Comparison of ENCODE assay signal across 8 mouse cellular contexts in genomic region chr6:39377311-39377827, GRCm38 (mm10). TPM values are rescaled to one million over a fixed set of nuclear protein-coding genes. Genes with fewer than 3 reads are reported as not detected.
DNase-seq lines count a peak whose midpoint lies in the region; ATAC-seq and TF ChIP-seq lines count a peak whose summit lies in the region.

Gene Slc37a3 (minus strand): TSS chr6:39377675.

- no peak within 1 kb of the TSS; the same call in 1 of the 2 replicates for H3K27ac ChIP-seq in forebrain, embryonic 12.5 days
- peak within 1 kb of the TSS; percentile 69 for H3K27ac ChIP-seq in heart, postnatal 0 days (ENCODE audit: low read depth)
- no peak within 1 kb of the TSS for H3K27ac ChIP-seq in liver, embryonic 14.5 days
- H3K27ac ChIP-seq in neural tube, embryonic 11.5 days (ENCODE audit: low read depth, low read length) = no peak within 1 kb of the TSS
- peak within 1 kb of the TSS; percentile 45; the same call in 1 of the 2 replicates for H3K27ac ChIP-seq in stomach, embryonic 16.5 days (ENCODE audit: low read length)

- peak within 1 kb of the TSS; percentile 84 for H3K9ac ChIP-seq in forebrain, embryonic 12.5 days
- H3K9ac ChIP-seq in heart, postnatal 0 days (replicated peaks; ENCODE audit: low read depth, low read length) = peak within 1 kb of the TSS; percentile 94
- H3K9ac ChIP-seq in liver, embryonic 14.5 days (replicated peaks) = peak within 1 kb of the TSS; percentile 87
- H3K9ac ChIP-seq in neural tube, embryonic 11.5 days (ENCODE audit: low read length) = peak within 1 kb of the TSS; percentile 71
- peak within 1 kb of the TSS; percentile 89 for H3K9ac ChIP-seq in stomach, embryonic 16.5 days (ENCODE audit: low read length)

- WGBS in forebrain, embryonic 12.5 days = under 1% methylated on average over 43 of the region's 43 CpGs
- WGBS in heart, postnatal 0 days = under 1% methylated on average over 42 of the region's 43 CpGs
- WGBS in liver, embryonic 14.5 days (ENCODE audit: insufficient replicate concordance) = under 1% methylated on average over 43 of the region's 43 CpGs
- WGBS in neural tube, embryonic 11.5 days = 0% methylated on average over 35 of the region's 43 CpGs
- under 1% methylated on average over 43 of the region's 43 CpGs for WGBS in stomach, embryonic 16.5 days

- peaks cover 3% of the 10 kb centered on the region; the same call in 1 of the 2 replicates for H3K27me3 ChIP-seq in E14TG2a.4 (ENCODE audit: insufficient read depth, low read length)
- H3K27me3 ChIP-seq in forebrain, embryonic 12.5 days = peaks cover 22% of the 10 kb centered on the region
- no peaks in the 10 kb centered on the region for H3K27me3 ChIP-seq in heart, postnatal 0 days (ENCODE audit: control insufficient read depth, insufficient read depth, low read length)
- H3K27me3 ChIP-seq in liver, embryonic 14.5 days (ENCODE audit: control insufficient read depth, insufficient read depth, low read length) = peaks cover 23% of the 10 kb centered on the region
- H3K27me3 ChIP-seq in neural tube, embryonic 11.5 days (ENCODE audit: control insufficient read depth, insufficient read depth, low read length) = no peaks in the 10 kb centered on the region
- no peaks in the 10 kb centered on the region for H3K27me3 ChIP-seq in stomach, embryonic 16.5 days (ENCODE audit: control insufficient read depth, insufficient read depth, low read length)

- peak; percentile 72 for DNase-seq in c-Kit-positive CD71-positive TER-119-negative erythroid progenitor cells, embryonic 14.5 days (ENCODE audit: low read depth)
- DNase-seq in heart, postnatal 0 days (ENCODE audit: low spot score) = peak; percentile 81
- peak; percentile 94 to 96 for DNase-seq in kidney, postnatal 36 days
- DNase-seq in liver, embryonic 14.5 days (ENCODE audit: low read depth in 3 of 3, low spot score in 3 of 3) = peak; percentile 59 to 67 (median 65)
- peak; percentile 89 for DNase-seq in neural tube, embryonic 11.5 days (ENCODE audit: low spot score)

- peaks cover 78% of the 10 kb centered on the region for H3K4me1 ChIP-seq in E14TG2a.4 (replicated peaks; ENCODE audit: low read depth, low read length)
- peaks cover 21% of the 10 kb centered on the region for H3K4me1 ChIP-seq in forebrain, embryonic 12.5 days
- H3K4me1 ChIP-seq in heart, postnatal 0 days (ENCODE audit: control insufficient read depth, insufficient read depth) = peaks cover 15% of the 10 kb centered on the region
- H3K4me1 ChIP-seq in liver, embryonic 14.5 days (replicated peaks; ENCODE audit: control insufficient read depth in 2 of 2, insufficient read depth in 2 of 2, low read length in 1 of 2) = peaks cover 0 to 7% of the 10 kb centered on the region in 2 experiments; a peak in 3 of 4 replicates
- peaks cover 10% of the 10 kb centered on the region; the same call in 1 of the 2 replicates for H3K4me1 ChIP-seq in neural tube, embryonic 11.5 days (ENCODE audit: control insufficient read depth, insufficient read depth, low read length)
- H3K4me1 ChIP-seq in stomach, embryonic 16.5 days (ENCODE audit: control insufficient read depth, insufficient read depth, low read length) = peaks cover 14% of the 10 kb centered on the region; the same call in 1 of the 2 replicates

- peak within 1 kb of the TSS; percentile 60 for H3K4me2 ChIP-seq in forebrain, embryonic 12.5 days
- peak within 1 kb of the TSS; percentile 98 for H3K4me2 ChIP-seq in heart, postnatal 0 days (ENCODE audit: low read depth, low read length)
- H3K4me2 ChIP-seq in liver, embryonic 14.5 days (ENCODE audit: low read depth) = peak within 1 kb of the TSS; percentile 94
- peak within 1 kb of the TSS; percentile 63 for H3K4me2 ChIP-seq in neural tube, embryonic 11.5 days (ENCODE audit: low read depth)
- H3K4me2 ChIP-seq in stomach, embryonic 16.5 days (ENCODE audit: low read depth, low read length) = peak within 1 kb of the TSS; percentile 82

- H3K4me3 ChIP-seq in E14TG2a.4 (replicated peaks; ENCODE audit: low read length) = peak within 1 kb of the TSS; percentile 97
- H3K4me3 ChIP-seq in forebrain, embryonic 12.5 days (replicated peaks) = peak within 1 kb of the TSS; percentile 84
- H3K4me3 ChIP-seq in heart, postnatal 0 days (ENCODE audit: low read depth, low read length) = peak within 1 kb of the TSS; percentile 99
- peak within 1 kb of the TSS; percentile 88 to 95 for H3K4me3 ChIP-seq in liver, embryonic 14.5 days (ENCODE audit: insufficient read depth in 1 of 2, low read depth in 2 of 2, low read length in 2 of 2)
- peak within 1 kb of the TSS; percentile 59 for H3K4me3 ChIP-seq in neural tube, embryonic 11.5 days (ENCODE audit: low read depth, low read length)
- H3K4me3 ChIP-seq in stomach, embryonic 16.5 days (replicated peaks; ENCODE audit: low read length) = peak within 1 kb of the TSS; percentile 81

- no peak for TF ChIP-seq CTCF in E14TG2a.4 (conservative IDR thresholded peaks at IDR 0.05; ENCODE audit: low read length)
- no peak for TF ChIP-seq CTCF in heart, postnatal 0 days (IDR thresholded peaks at IDR 0.05; ENCODE audit: low read depth)
- no peak for TF ChIP-seq CTCF in liver, embryonic 14.5 days (IDR thresholded peaks at IDR 0.05; ENCODE audit: low read depth)

- peaks cover 33% of the 10 kb centered on the region for H3K36me3 ChIP-seq in E14TG2a.4 (ENCODE audit: insufficient read depth, low read length)
- H3K36me3 ChIP-seq in forebrain, embryonic 12.5 days (replicated peaks) = peaks cover 15% of the 10 kb centered on the region
- peaks cover 6% of the 10 kb centered on the region; the same call in 1 of the 2 replicates for H3K36me3 ChIP-seq in heart, postnatal 0 days (replicated peaks; ENCODE audit: control insufficient read depth, insufficient read depth, low read length)
- no peaks in the 10 kb centered on the region for H3K36me3 ChIP-seq in liver, embryonic 14.5 days (replicated peaks; ENCODE audit: control insufficient read depth, insufficient read depth, low read depth)
- peaks cover 4% of the 10 kb centered on the region for H3K36me3 ChIP-seq in neural tube, embryonic 11.5 days (ENCODE audit: control insufficient read depth, insufficient read depth, low read length)
- H3K36me3 ChIP-seq in stomach, embryonic 16.5 days (ENCODE audit: control insufficient read depth, insufficient read depth, low read length) = 0 out of 2 replicates have a peak, but pooled peaks cover 6% of the 10 kb centered on the region

- no peaks in the 10 kb centered on the region for H3K9me3 ChIP-seq in E14TG2a.4 (ENCODE audit: low read length)
- no peaks in the 10 kb centered on the region for H3K9me3 ChIP-seq in forebrain, embryonic 12.5 days
- H3K9me3 ChIP-seq in heart, postnatal 0 days (replicated peaks; ENCODE audit: control insufficient read depth, low read length) = no peaks in the 10 kb centered on the region
- H3K9me3 ChIP-seq in liver, embryonic 14.5 days (ENCODE audit: control insufficient read depth, low read length) = no peaks in the 10 kb centered on the region
- no peaks in the 10 kb centered on the region for H3K9me3 ChIP-seq in neural tube, embryonic 11.5 days (ENCODE audit: control insufficient read depth, low read length)
- H3K9me3 ChIP-seq in stomach, embryonic 16.5 days (replicated peaks; ENCODE audit: control insufficient read depth, low read length) = no peaks in the 10 kb centered on the region

- no peak for TF ChIP-seq EP300 in heart, postnatal 0 days (IDR thresholded peaks at IDR 0.05; ENCODE audit: low read depth)
- TF ChIP-seq EP300 in liver, embryonic 14.5 days (IDR thresholded peaks at IDR 0.05; ENCODE audit: low read depth) = no peak

- ATAC-seq in forebrain, embryonic 12.5 days (ENCODE audit: low FRiP score) = peak; percentile 95
- ATAC-seq in heart, postnatal 0 days (ENCODE audit: insufficient read depth, low read depth) = peak; percentile 91
- ATAC-seq in liver, embryonic 14.5 days (ENCODE audit: insufficient read depth) = peak; percentile 83
- peak; percentile 89 for ATAC-seq in neural tube, embryonic 11.5 days (ENCODE audit: insufficient read depth, low FRiP score, low TSS enrichment)
- ATAC-seq in stomach, embryonic 16.5 days (ENCODE audit: insufficient read depth, low FRiP score) = peak; percentile 89

RNA-seq across cellular contexts. Expression of gene Slc37a3, which starts in this region (rescaled TPM):
- polyA plus RNA-seq in forebrain, embryonic 12.5 days (2016; fragmentation: Nextera tagmentation; extraction: Ambion mirVana) = 49.0 and 52.1 TPM in 2 replicates
- 9.0 and 12.6 TPM in 2 replicates for total RNA-seq in heart, postnatal 0 days (2014; rRNA removed; ENCODE audit: low replicate concordance)
- polyA plus RNA-seq in heart, postnatal 0 days (2015; fragmentation: Nextera tagmentation; extraction: Ambion mirVana) = 19.9 TPM in 2 replicates
- 3.7 and 3.9 TPM in 2 replicates for polyA plus RNA-seq in liver, embryonic 14.5 days (2012; rRNA removed)
- polyA plus RNA-seq in liver, embryonic 14.5 days (2014; fragmentation: Nextera tagmentation; extraction: Ambion mirVana) = 6.0 and 6.3 TPM in 2 replicates
- 54.1 and 58.8 TPM in 2 replicates for polyA plus RNA-seq in neural tube, embryonic 11.5 days (2014; fragmentation: Nextera tagmentation; extraction: Ambion mirVana)
- polyA plus RNA-seq in stomach, embryonic 16.5 days (2015; fragmentation: Nextera tagmentation; extraction: Ambion mirVana) = 40.6 and 42.3 TPM in 2 replicates

Comparison
In these comparisons a context has a peak if more than half of its experiments do, and no peak if none do; other contexts are left out.
1. H3K27ac ChIP-seq: peak in heart, postnatal 0 days (single experiment) and stomach, embryonic 16.5 days (single experiment); none in forebrain, embryonic 12.5 days (single experiment), liver, embryonic 14.5 days (single experiment) and neural tube, embryonic 11.5 days (single experiment).
2. Peak in every context shown above with its lines, with median percentiles within 50 percentile points of each other: H3K4me3 ChIP-seq, DNase-seq, ATAC-seq, H3K4me2 ChIP-seq and H3K9ac ChIP-seq.